Mouse (Mus musculus) macrophage (primary cell): ENCODE results near the gene Terf2ip. TPM values are rescaled to one million over a fixed set of nuclear protein-coding genes. Genes with fewer than 3 reads are reported as not detected.

ENCODE experiments used
- H3K27ac ChIP-seq: fragments of 350-480 bp; formaldehyde crosslinking; 2 replicates; pipeline ENCODE4 v1.9.0; 2021
- H3K36me3 ChIP-seq: fragments of 350-480 bp; formaldehyde crosslinking; 2 replicates; pipeline ENCODE4 v1.9.0; 2021; ENCODE audit errors: inconsistent target
- H3K4me3 ChIP-seq: fragments of 350-480 bp; formaldehyde crosslinking; 2 replicates; pipeline ENCODE4 v1.9.0; 2021; ENCODE audit errors: inconsistent target
- H3K79me2 ChIP-seq: fragments of 350-480 bp; formaldehyde crosslinking; 2 replicates; pipeline ENCODE4 v1.9.0; 2021; ENCODE audit errors: inconsistent target
- WGBS: methylation state at CpG from one replicate; pipeline ENCODE4 v1.1.7; 2026; ENCODE audit warnings: inconsistent platforms; ENCODE audit not compliant: missing documents; 5-methylcytosine and 5-hydroxymethylcytosine counted together
- polyA plus RNA-seq: library from polyadenylated mRNA; stranded (reverse); fragments of 250-400 nt; gene quantifications from 3 replicates; pipeline ENCODE4 v1.2.4, GENCODE M21; 2018; ENCODE audit warnings: inconsistent platforms

Gene Terf2ip
- polyA plus RNA-seq, 1 experiment from 2014 or later: 15.2 TPM

- H3K79me2 ChIP-seq: no peaks in the 10 kb centered on the region
- WGBS: 67% methylated on average over 4 of the region's 5 CpGs
- no peaks in the 10 kb centered on the region for H3K36me3 ChIP-seq
These were observed 34.0 kb downstream of the Terf2ip start for GRCm38 (mm10) chr8:112045182-112045581.

GRCm38 (mm10) chr8:112045896-112046295, 34.7 kb downstream of the Terf2ip start:
- WGBS: 3% methylated on average over 7 of the region's 7 CpGs

More at GRCm38 (mm10) chr8:112045182-112045581, 34.0 kb downstream of the Terf2ip start:
- H3K27ac ChIP-seq: no peak overlapping the region
- no peak overlapping the region for H3K4me3 ChIP-seq

GRCm38 (mm10) chr8:112048293-112048692, 37.1 kb downstream of the Terf2ip start:
- Histone ChIP-seq H3K4me3 (no peak overlapping the region), H3K79me2 (no peaks in the 10 kb centered on the region), H3K27ac (no peak overlapping the region), H3K36me3 (no peaks in the 10 kb centered on the region)
- WGBS: 85% methylated on average over 6 of the region's 6 CpGs

More at GRCm38 (mm10) chr8:112045896-112046295, 34.7 kb downstream of the Terf2ip start:
- H3K27ac ChIP-seq: no peak overlapping the region
- no peaks in the 10 kb centered on the region for H3K36me3 ChIP-seq
- H3K4me3 ChIP-seq: no peak overlapping the region
- no peaks in the 10 kb centered on the region for H3K79me2 ChIP-seq

- 81% methylated on average over 6 of the region's 6 CpGs for WGBS
- Histone ChIP-seq H3K4me3 (no peak overlapping the region), H3K36me3 (no peaks in the 10 kb centered on the region), H3K27ac (no peak overlapping the region), H3K79me2 (no peaks in the 10 kb centered on the region)
These were observed 38.8 kb downstream of the Terf2ip start for GRCm38 (mm10) chr8:112049984-112050383.

- H3K4me3 ChIP-seq: no peak overlapping the region
- 76% methylated on average over 9 of the region's 9 CpGs for WGBS
- no peaks in the 10 kb centered on the region for H3K36me3 ChIP-seq
- H3K27ac ChIP-seq: no peak overlapping the region
- H3K79me2 ChIP-seq: no peaks in the 10 kb centered on the region
These were observed 40.3 kb downstream of the Terf2ip start for GRCm38 (mm10) chr8:112051537-112051936.

GRCm38 (mm10) chr8:112054456-112054855, 43.3 kb downstream of the Terf2ip start:
- H3K36me3 ChIP-seq: no peaks in the 10 kb centered on the region
- no peak overlapping the region for H3K27ac ChIP-seq
- H3K79me2 ChIP-seq: no peaks in the 10 kb centered on the region
- H3K4me3 ChIP-seq: no peak overlapping the region

- 43% methylated on average over 4 of the region's 4 CpGs for WGBS
- Histone ChIP-seq H3K4me3 (no peak overlapping the region), H3K36me3 (no peaks in the 10 kb centered on the region), H3K79me2 (no peaks in the 10 kb centered on the region), H3K27ac (no peak overlapping the region)
These were observed 50.2 kb downstream of the Terf2ip start for GRCm38 (mm10) chr8:112061372-112061771.

Other genes starting within 250 kb of the Terf2ip start
- 61.2 to 192 TPM (median 103 TPM) in 3 replicates for gene Cfdp1, start 157.1 kb upstream of the Terf2ip start, polyA plus RNA-seq
- 0.53 to 0.90 TPM (median 0.80 TPM) in 3 replicates for gene Tmem170, start 134.6 kb upstream of the Terf2ip start, polyA plus RNA-seq
- gene Chst5, start 101.0 kb upstream of the Terf2ip start, polyA plus RNA-seq: not detected in 3 replicates
- 0.35 to 0.98 TPM (median 0.72 TPM) in 3 replicates for gene Tmem231, start 77.5 kb upstream of the Terf2ip start, polyA plus RNA-seq
- gene Gabarapl2, start 70.7 kb upstream of the Terf2ip start, polyA plus RNA-seq: 61.3 to 79.8 TPM (median 77.3 TPM) in 3 replicates
- gene Adat1, start 19.1 kb upstream of the Terf2ip start, polyA plus RNA-seq: 0.93 to 1.9 TPM (median 0.98 TPM) in 3 replicates
- gene Kars, start 75 bp upstream of the Terf2ip start, polyA plus RNA-seq: 45.9 to 89.3 TPM (median 65.7 TPM) in 3 replicates
- 0.19 to 0.27 TPM in 2 of 3 replicates, not detected in the other for gene Gm6793, start 3.6 kb downstream of the Terf2ip start, polyA plus RNA-seq